Mouse (Mus musculus) stomach, embryonic 15.5 days (tissue): Measurements from ENCODE around the gene Selp. TPM values are rescaled to one million over a fixed set of nuclear protein-coding genes. Genes with fewer than 3 reads are reported as not detected.

Experiments
- ATAC-seq: fragments of 200-750 bp; cut with Nextera tagmentation; 2 replicates; pipeline ENCODE4 v1.8.0; 2017; ENCODE audit warnings: low read depth, moderate number of reproducible peaks, moderate TSS enrichment; ENCODE audit not compliant: insufficient read depth, low FRiP score
- H3K27ac ChIP-seq: fragments of 300-500 bp; sonication (generic); 2 replicates; pipeline ENCODE4 v1.5.1; 2015; ENCODE audit warnings: mild to moderate bottlenecking, inconsistent platforms
- H3K27me3 ChIP-seq: fragments of 300-500 bp; sonication (generic); replicated peaks from 2 replicates; pipeline ENCODE4 v1.6.1; 2015; ENCODE audit warnings: inconsistent platforms
- H3K36me3 ChIP-seq: fragments of 300-500 bp; sonication (generic); 2 replicates; pipeline ENCODE4 v1.6.1; 2015; ENCODE audit warnings: inconsistent platforms
- H3K4me1 ChIP-seq: fragments of 300-500 bp; sonication (generic); 2 replicates; pipeline ENCODE4 v1.6.1; 2015; ENCODE audit warnings: inconsistent platforms
- H3K4me2 ChIP-seq: fragments of 300-500 bp; sonication (generic); 2 replicates; pipeline ENCODE4 v1.6.1; 2015; ENCODE audit warnings: mild to moderate bottlenecking, inconsistent platforms
- H3K4me3 ChIP-seq: fragments of 300-500 bp; sonication (generic); replicated peaks from 2 replicates; pipeline ENCODE4 v1.5.1; 2015; ENCODE audit warnings: inconsistent platforms
- H3K9ac ChIP-seq: fragments of 300-500 bp; sonication (generic); 2 replicates; pipeline ENCODE4 v1.6.1; 2015; ENCODE audit warnings: inconsistent platforms
- H3K9me3 ChIP-seq: fragments of 300-500 bp; sonication (generic); 2 replicates; pipeline ENCODE4 v1.6.1; 2016; ENCODE audit warnings: inconsistent platforms
- WGBS: fragments of 180-500 bp; shearing (Covaris S2); methylation state at CpG from one replicate; pipeline ENCODE4 v1.1.7; 2015; 5-methylcytosine and 5-hydroxymethylcytosine counted together
- polyA plus RNA-seq: library from polyadenylated mRNA; unstranded; fragments of >200 nt; fragmentation: Nextera tagmentation; extraction: Ambion mirVana; gene quantifications from 2 replicates; pipeline ENCODE4 v1.2.1, GENCODE M21; 2015

Gene Selp
- polyA plus RNA-seq, 1 experiment from 2014 or later, result 0.58 TPM

GRCm38 (mm10) chr1:164187002-164187560 lies 72.0 kb downstream of the Selp start:
- ATAC-seq, result no peak

DNA sequence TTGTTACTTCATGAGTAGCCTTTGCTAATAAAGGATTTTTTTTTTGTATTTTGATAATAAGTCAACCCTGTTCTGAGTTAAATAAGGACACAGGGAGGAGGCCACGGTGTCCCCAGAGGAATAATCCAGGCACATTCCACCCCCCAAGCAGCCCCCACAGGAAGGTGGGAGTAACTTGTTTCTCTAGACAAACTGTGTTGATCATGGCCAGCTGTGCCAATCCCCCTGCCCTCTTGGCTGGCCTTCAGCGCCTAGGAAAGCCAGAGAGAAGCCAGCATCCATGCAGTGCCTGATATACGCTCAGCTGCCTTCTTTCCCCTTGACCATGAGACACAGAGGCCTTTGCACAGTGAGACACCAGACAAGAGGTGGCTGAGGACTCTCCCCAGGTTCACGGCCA lies 84.5 kb downstream of the Selp start:
- no peaks in the 10 kb centered on the region for H3K27me3 ChIP-seq
- H3K27ac ChIP-seq, result no peak overlapping the region
- whole genome bisulfite sequencing, result 82% methylated on average over 4 of the region's 4 CpGs
- no peak overlapping the region for H3K4me3 ChIP-seq
- H3K9me3 ChIP-seq, result no peaks in the 10 kb centered on the region
- H3K4me2 ChIP-seq, result no peak overlapping the region
- H3K9ac ChIP-seq, result no peak overlapping the region
- H3K36me3 ChIP-seq, result no peaks in the 10 kb centered on the region
- no peaks in the 10 kb centered on the region for H3K4me1 ChIP-seq
- ATAC-seq, result no peak

More at GRCm38 (mm10) chr1:164187002-164187560, 72.0 kb downstream of the Selp start:
- no peak overlapping the region for H3K4me3 ChIP-seq
- no peaks in the 10 kb centered on the region for H3K4me1 ChIP-seq
- no peak overlapping the region for H3K9ac ChIP-seq
- no peaks in the 10 kb centered on the region for H3K9me3 ChIP-seq
- H3K27ac ChIP-seq, result no peak overlapping the region
- no peaks in the 10 kb centered on the region for H3K27me3 ChIP-seq
- no peak overlapping the region for H3K4me2 ChIP-seq
- 78% methylated on average over 1 of the region's 1 CpGs for WGBS
- H3K36me3 ChIP-seq, result no peaks in the 10 kb centered on the region

Other genes with a start within 250 kb of the Selp start
- 15.7 and 17.1 TPM in 2 replicates for gene Scyl3, start 186.2 kb upstream of the Selp start, polyA plus RNA-seq
- gene BC055324, start 120.5 kb upstream of the Selp start, polyA plus RNA-seq, result 15.6 and 16.5 TPM in 2 replicates
- gene Mettl18, start 120.4 kb upstream of the Selp start, polyA plus RNA-seq, result 9.4 and 9.6 TPM in 2 replicates
- gene Sele, start 67.0 kb upstream of the Selp start, polyA plus RNA-seq, result 0.04 TPM in 1 of 2 replicates, not detected in the other
- 3.5 and 4.3 TPM in 2 replicates for gene Sell, start 53.3 kb upstream of the Selp start, polyA plus RNA-seq
- 1.0 and 1.1 TPM in 2 replicates for gene F5, start 36.6 kb downstream of the Selp start, polyA plus RNA-seq
- gene Slc19a2, start 133.8 kb downstream of the Selp start, polyA plus RNA-seq, result 15.5 and 17.1 TPM in 2 replicates
- 9.4 and 10.7 TPM in 2 replicates for gene Ccdc181, start 160.3 kb downstream of the Selp start, polyA plus RNA-seq
- gene Nme7, start 188.9 kb downstream of the Selp start, polyA plus RNA-seq, result 31.2 and 38.9 TPM in 2 replicates
- 28.4 and 29.3 TPM in 2 replicates for gene Blzf1, start 192.2 kb downstream of the Selp start, polyA plus RNA-seq